Mouse (Mus musculus) adrenal gland, postnatal 14 days (tissue): Measurements from ENCODE around the gene Spaca4. TPM values are rescaled to one million over a fixed set of nuclear protein-coding genes. Genes with fewer than 3 reads are reported as not detected.
A peak's percentile ranks its signal among the peaks of the same experiment; 100 is the strongest.

Experiments
- DNase-seq: peaks from one replicate; pipeline ENCODE4 v3.0.0; 2021; ENCODE audit warnings: mixed read lengths
- total RNA-seq: library from RNA; stranded (reverse); gene quantifications from 2 replicates; pipeline ENCODE4 v1.2.3, GENCODE M21; 2021

Spaca4 gene
- total RNA-seq, 1 experiment from 2014 or later = not detected

GRCm38 (mm10) chr7:45712022-45712757 lies 13.4 kb downstream of the Spaca4 start:
- peak; percentile 92 for DNase-seq

- peak; percentile 46 for DNase-seq
Observed at GRCm38 (mm10) chr7:45711316-45712021, 14.1 kb downstream of the Spaca4 start.

GRCm38 (mm10) chr7:45710477-45711191 lies 15.0 kb downstream of the Spaca4 start:
- DNase-seq = no peak

GRCm38 (mm10) chr7:45709677-45710355 lies 15.8 kb downstream of the Spaca4 start:
- no peak for DNase-seq

- DNase-seq = peak; percentile 41
Observed at GRCm38 (mm10) chr7:45709036-45709435, 16.6 kb downstream of the Spaca4 start.

- DNase-seq = peak; percentile 44
Observed at GRCm38 (mm10) chr7:45708221-45708761, 17.3 kb downstream of the Spaca4 start.

- peak; percentile 99 for DNase-seq
Observed at GRCm38 (mm10) chr7:45707375-45707967, 18.1 kb downstream of the Spaca4 start.

GRCm38 (mm10) chr7:45706721-45707241 lies 18.8 kb downstream of the Spaca4 start:
- peak; percentile 97 for DNase-seq

GRCm38 (mm10) chr7:45705873-45706281 lies 19.7 kb downstream of the Spaca4 start:
- DNase-seq = peak; percentile 94

- DNase-seq = no peak
Observed at GRCm38 (mm10) chr7:45705443-45705864, 20.2 kb downstream of the Spaca4 start.

GRCm38 (mm10) chr7:45704730-45705442 lies 20.7 kb downstream of the Spaca4 start, which contains the start of gene Dbp:
TSS of gene Dbp (plus strand) at chr7:45705088.
- peak; percentile 99 for DNase-seq

- peak; percentile 79 for DNase-seq
Observed at GRCm38 (mm10) chr7:45704046-45704559, 21.5 kb downstream of the Spaca4 start.

- DNase-seq = no peak
Observed at GRCm38 (mm10) chr7:45703521-45704033, 22.0 kb downstream of the Spaca4 start.

- no peak for DNase-seq
Observed at GRCm38 (mm10) chr7:45702809-45703520, 22.6 kb downstream of the Spaca4 start.

GRCm38 (mm10) chr7:45702316-45702715 lies 23.3 kb downstream of the Spaca4 start:
- DNase-seq = no peak

- no peak for DNase-seq
Observed at GRCm38 (mm10) chr7:45701607-45702006, 24.0 kb downstream of the Spaca4 start.

- DNase-seq = no peak
Observed at GRCm38 (mm10) chr7:45701072-45701471, 24.5 kb downstream of the Spaca4 start.

GRCm38 (mm10) chr7:45700301-45701015 lies 25.2 kb downstream of the Spaca4 start:
- DNase-seq = peak; percentile 82
